Mouse (Mus musculus) CH12.LX (cell line): ENCODE data around the gene Fbxw10. TPM values are rescaled to one million over a fixed set of nuclear protein-coding genes. Genes with fewer than 3 reads are reported as not detected.

Experiments
- DNase-seq: peaks from one replicate; pipeline ENCODE4 v3.0.0-alpha.2; 2013; ENCODE audit errors: extremely low read depth
- H3K27ac ChIP-seq: 2 replicates; pipeline ENCODE4 v1.5.1; 2012; ENCODE audit warnings: low read depth, mild to moderate bottlenecking, control low read depth, moderate library complexity; ENCODE audit not compliant: insufficient read depth
- H3K27me3 ChIP-seq: replicated peaks from 2 replicates; pipeline ENCODE3; 2012; ENCODE audit warnings: inconsistent platforms
- H3K36me3 ChIP-seq, 2 experiments: replicated peaks in 1 of 2; 2 replicates each; pipeline versions ENCODE3 to v1.6.1; 2012; ENCODE audit warnings: inconsistent platforms in 1 of 2, low read length in 1 of 2, mild to moderate bottlenecking in 1 of 2, mixed read lengths in 1 of 2, moderate library complexity in 1 of 2; ENCODE audit not compliant: control insufficient read depth in 1 of 2, insufficient read depth in 1 of 2
- H3K4me1 ChIP-seq, 2 experiments: 2 replicates each; pipeline ENCODE4 v1.6.1; 2012; ENCODE audit warnings: inconsistent platforms in 1 of 2, moderate library complexity in 1 of 2; ENCODE audit not compliant: insufficient read depth in 2 of 2, control insufficient read depth in 1 of 2
- H3K4me2 ChIP-seq: 2 replicates; pipeline ENCODE4 v1.6.1; 2012; ENCODE audit warnings: low read depth, mild to moderate bottlenecking, control low read depth; ENCODE audit not compliant: poor library complexity, insufficient read depth, severe bottlenecking
- H3K4me3 ChIP-seq, 3 experiments: fragments of 150-350 bp in 1 of 3; sonication (generic) in 1 of 3; replicated peaks in 1 of 3; 2 replicates each; pipeline versions ENCODE3 to v1.5.1; 2011 to 2012; ENCODE audit warnings: low read depth in 2 of 3, low read length in 2 of 3, mild to moderate bottlenecking in 2 of 3, moderate library complexity in 2 of 3, control low read depth in 1 of 3, improper control_type of control experiment in 1 of 3, inconsistent platforms in 1 of 3, mixed read lengths in 1 of 3; ENCODE audit not compliant: poor library complexity in 1 of 3
- H3K79me2 ChIP-seq: replicated peaks from 2 replicates; pipeline ENCODE4 v1.6.1; 2012; ENCODE audit warnings: mild to moderate bottlenecking, moderate library complexity; ENCODE audit not compliant: control insufficient read depth, poor library complexity, insufficient read depth, severe bottlenecking; ENCODE audit errors: extremely low read depth
- H3K9ac ChIP-seq: 2 replicates; pipeline ENCODE4 v1.6.1; 2012; ENCODE audit warnings: low read depth, mild to moderate bottlenecking, control low read depth, moderate library complexity; ENCODE audit not compliant: insufficient read depth
- H3K9me3 ChIP-seq: replicated peaks from 2 replicates; pipeline ENCODE3; 2012; ENCODE audit warnings: low read length, inconsistent platforms, mixed read lengths
- GABPA ChIP-seq: IDR thresholded peaks from 2 replicates; pipeline ENCODE4 v1.6.1; 2012; ENCODE audit warnings: low read depth, low read length, improper control_type of control experiment, inconsistent platforms; ENCODE audit not compliant: insufficient replicate concordance
- JUND ChIP-seq: conservative IDR thresholded peaks from 2 replicates; pipeline ENCODE4 v1.6.1; 2011; ENCODE audit warnings: low read depth, low read length, improper control_type of control experiment
- MAFK ChIP-seq: IDR thresholded peaks from 2 replicates; pipeline ENCODE4 v1.6.1; 2011; ENCODE audit warnings: low read length, improper control_type of control experiment; ENCODE audit not compliant: insufficient replicate concordance
- MAX ChIP-seq: IDR thresholded peaks from 2 replicates; pipeline ENCODE4 v1.6.1; 2011; ENCODE audit warnings: low read length, improper control_type of control experiment
- MEF2A ChIP-seq: IDR thresholded peaks from 2 replicates; pipeline ENCODE4 v1.6.1; 2014; ENCODE audit warnings: low read depth, mild to moderate bottlenecking, inconsistent platforms, low read length, improper control_type of control experiment, borderline replicate concordance
- MXI1 ChIP-seq: IDR thresholded peaks from 2 replicates; pipeline ENCODE4 v1.6.1; 2011; ENCODE audit warnings: mild to moderate bottlenecking, low read depth, low read length, improper control_type of control experiment
- PAX5 ChIP-seq: IDR thresholded peaks from 2 replicates; pipeline ENCODE4 v1.6.1; 2012; ENCODE audit warnings: low read length, inconsistent platforms, mixed read lengths
- RCOR1 ChIP-seq: conservative IDR thresholded peaks from 2 replicates; pipeline ENCODE4 v1.6.1; 2012; ENCODE audit warnings: low read depth, mild to moderate bottlenecking, inconsistent platforms, low read length, improper control_type of control experiment
- SMC3 ChIP-seq: IDR thresholded peaks from 2 replicates; pipeline ENCODE4 v1.6.1; 2011; ENCODE audit warnings: low read depth, low read length, improper control_type of control experiment
- TCF12 ChIP-seq: IDR thresholded peaks from 2 replicates; pipeline ENCODE4 v1.6.1; 2014; ENCODE audit warnings: low read depth, mild to moderate bottlenecking, inconsistent platforms, low read length, improper control_type of control experiment
- UBTF ChIP-seq: IDR thresholded peaks from 2 replicates; pipeline ENCODE4 v1.6.1; 2012; ENCODE audit warnings: low read depth, mild to moderate bottlenecking, inconsistent platforms, low read length, improper control_type of control experiment, moderate library complexity
- USF2 ChIP-seq: conservative IDR thresholded peaks from 2 replicates; pipeline ENCODE4 v1.6.1; 2011; ENCODE audit warnings: low read depth, low read length, improper control_type of control experiment
- ZC3H11A ChIP-seq: IDR thresholded peaks from 2 replicates; pipeline ENCODE4 v1.6.1; 2012; ENCODE audit warnings: low read depth, mild to moderate bottlenecking, inconsistent platforms, low read length, improper control_type of control experiment
- ZMIZ1 ChIP-seq: IDR thresholded peaks from 2 replicates; pipeline ENCODE4 v1.6.1; 2012; ENCODE audit warnings: low read depth, mild to moderate bottlenecking, inconsistent platforms, low read length, improper control_type of control experiment
- ZNF384 ChIP-seq: IDR thresholded peaks from 2 replicates; pipeline ENCODE4 v1.6.1; 2012; ENCODE audit warnings: low read depth, low read length, improper control_type of control experiment, inconsistent platforms
- dilution Hi-C: fragments of 300-500 bp; cut with MboI; formaldehyde crosslinking; loops from 2 replicates; pipeline ENCODE4 v1.14.3; 2020; ENCODE audit warnings: low sequenced_read_pairs; ENCODE audit not compliant: extremely low pct_unique_long_range_greater_than_20kb, extremely low pct_ligation_motif_present
- in situ Hi-C: fragments of 300-500 bp; cut with MboI; formaldehyde crosslinking; loops from 3 replicates; pipeline ENCODE4 v1.14.3; 2019; ENCODE audit warnings: low sequenced_read_pairs, low pct_ligation_motif_present, low pct_unique_long_range_greater_than_20kb, mixed read lengths
- polyA plus RNA-seq: library from polyadenylated mRNA; unstranded; fragments of >175 nt; gene quantifications from 2 replicates; pipeline ENCODE4 v1.2.1, GENCODE M21; 2012; ENCODE audit warnings: low read depth; ENCODE audit not compliant: insufficient read length
- total RNA-seq, 2 experiments: library from RNA; depleted of rRNA; stranded (reverse); fragments of 300-350 nt in 1 of 2; fragments of >200 nt in 1 of 2; gene quantifications; 2 replicates each; pipeline ENCODE4 v1.2.3; 2012 to 2014

Gene Fbxw10
- total and polyA plus RNA-seq, 3 experiments: 0.59 to 1.4 (median 0.78) TPM

- Histone ChIP-seq H3K9me3 (no peaks in the 10 kb centered on the region), H3K4me2 (no peak overlapping the region), H3K4me3 (no peak overlapping the region), H3K9ac (no peak overlapping the region), H3K79me2 (no peaks in the 10 kb centered on the region), H3K36me3 (no peaks in the 10 kb centered on the region), H3K27me3 (no peaks in the 10 kb centered on the region), H3K4me1 (peaks cover 2 to 11% of the 10 kb centered on the region in 2 experiments), H3K27ac (no peak overlapping the region)
- in situ Hi-C loops (no loop called here), dilution Hi-C loops (no loop called here)
- DNase-seq: no peak
- TF ChIP-seq MAX (no peak), JUND (no peak), SMC3 (no peak), MAFK (no peak), RCOR1 (no peak), MXI1 (no peak), USF2 (no peak), PAX5 (no peak), MEF2A (no peak), ZNF384 (no peak)
Observed at GRCm38 (mm10) chr11:62844562-62844961, 2.3 kb upstream of the Fbxw10 start.

GRCm38 (mm10) chr11:62845730-62846129 is 1.1 kb upstream of the Fbxw10 start:
- Histone ChIP-seq H3K27me3 (no peaks in the 10 kb centered on the region), H3K9ac (no peak overlapping the region), H3K4me1 (peaks cover 2 to 11% of the 10 kb centered on the region in 2 experiments), H3K9me3 (no peaks in the 10 kb centered on the region), H3K27ac (no peak overlapping the region), H3K79me2 (no peaks in the 10 kb centered on the region), H3K4me3 (no peak overlapping the region), H3K4me2 (no peak overlapping the region), H3K36me3 (no peaks in the 10 kb centered on the region)
- DNase-seq: no peak
- in situ Hi-C loops: loop anchor here (5.0 kb wide), 1 partner anchor 88 kb away; no protein-coding TSS in a partner anchor
- TF ChIP-seq UBTF (no peak), ZMIZ1 (no peak), ZC3H11A (no peak), GABPA (no peak), TCF12 (no peak)
- dilution Hi-C loops: no loop called here
